Mouse (Mus musculus): ENCODE data around the gene Insl3. TPM values are rescaled to one million over a fixed set of nuclear protein-coding genes. Genes with fewer than 3 reads are reported as not detected.
A peak's percentile ranks its signal among the peaks of the same experiment; 100 is the strongest.

Insl3 gene
- polyA plus RNA-seq, 1 experiment from 2014 or later, result 1.5 TPM

GRCm38 (mm10) chr8:71665331-71666130 lies 23.5 kb upstream of the Insl3 start:
- Histone ChIP-seq H3K27ac (ENCODE audit: low read depth, low read length) (no peak overlapping the region), H3K9me3 (ENCODE audit: control insufficient read depth, low read length) (no peaks in the 10 kb centered on the region), H3K27me3 (replicated peaks; ENCODE audit: control insufficient read depth, insufficient read depth, low read length) (no peaks in the 10 kb centered on the region), H3K4me3 (ENCODE audit: low read length) (no peak overlapping the region), H3K4me1 (ENCODE audit: control insufficient read depth, insufficient read depth, low read depth, low read length) (peaks cover 30% of the 10 kb centered on the region), H3K9ac (ENCODE audit: low read depth, low read length) (no peak overlapping the region), H3K36me3 (ENCODE audit: control insufficient read depth, insufficient read depth, low read length) (peaks cover 15% of the 10 kb centered on the region), H3K4me2 (ENCODE audit: low read length) (peak overlapping the region; percentile 2; the same call in 1 of the 2 replicates)
- ATAC-seq, result no peak
- 8% methylated on average over 22 of the region's 22 CpGs for WGBS

- 25% methylated on average over 1 of the region's 1 CpGs for WGBS
- Histone ChIP-seq H3K9me3 (ENCODE audit: control insufficient read depth, low read length) (no peaks in the 10 kb centered on the region), H3K4me2 (ENCODE audit: low read length) (no peak overlapping the region; the same call in 1 of the 2 replicates), H3K4me3 (ENCODE audit: low read length) (no peak overlapping the region), H3K27me3 (replicated peaks; ENCODE audit: control insufficient read depth, insufficient read depth, low read length) (no peaks in the 10 kb centered on the region), H3K27ac (ENCODE audit: low read depth, low read length) (peak overlapping the region; percentile 62; the same call in 1 of the 2 replicates), H3K4me1 (ENCODE audit: control insufficient read depth, insufficient read depth, low read depth, low read length) (peaks cover 30% of the 10 kb centered on the region), H3K9ac (ENCODE audit: low read depth, low read length) (peak overlapping the region; percentile 28), H3K36me3 (ENCODE audit: control insufficient read depth, insufficient read depth, low read length) (peaks cover 15% of the 10 kb centered on the region)
- no peak for ATAC-seq
Observed at GRCm38 (mm10) chr8:71666855-71667254, 22.2 kb upstream of the Insl3 start.

GRCm38 (mm10) chr8:71667256-71667655 lies 21.8 kb upstream of the Insl3 start:
- Histone ChIP-seq H3K4me3 (ENCODE audit: low read length) (no peak overlapping the region), H3K36me3 (ENCODE audit: control insufficient read depth, insufficient read depth, low read length) (peaks cover 14% of the 10 kb centered on the region), H3K27me3 (replicated peaks; ENCODE audit: control insufficient read depth, insufficient read depth, low read length) (no peaks in the 10 kb centered on the region), H3K9ac (ENCODE audit: low read depth, low read length) (peak overlapping the region; percentile 28), H3K27ac (ENCODE audit: low read depth, low read length) (peak overlapping the region; percentile 62), H3K4me2 (ENCODE audit: low read length) (peak overlapping the region; percentile 11; the same call in 1 of the 2 replicates), H3K4me1 (ENCODE audit: control insufficient read depth, insufficient read depth, low read depth, low read length) (peaks cover 34% of the 10 kb centered on the region), H3K9me3 (ENCODE audit: control insufficient read depth, low read length) (no peaks in the 10 kb centered on the region)
- WGBS, result 36% methylated on average over 5 of the region's 5 CpGs
- ATAC-seq, result no peak

GRCm38 (mm10) chr8:71668220-71668975 lies 20.6 kb upstream of the Insl3 start:
- no peaks in the 10 kb centered on the region for H3K27me3 ChIP-seq (replicated peaks; ENCODE audit: control insufficient read depth, insufficient read depth, low read length)
- no peak overlapping the region for H3K27ac ChIP-seq (ENCODE audit: low read depth, low read length)
- H3K4me1 ChIP-seq (ENCODE audit: control insufficient read depth, insufficient read depth, low read depth, low read length), result peaks cover 36% of the 10 kb centered on the region
- H3K9ac ChIP-seq (ENCODE audit: low read depth, low read length), result peak overlapping the region; percentile 46
- WGBS, result 5% methylated on average over 21 of the region's 21 CpGs
- H3K4me3 ChIP-seq (ENCODE audit: low read length), result peak overlapping the region; percentile 0
- H3K9me3 ChIP-seq (ENCODE audit: control insufficient read depth, low read length), result no peaks in the 10 kb centered on the region
- H3K4me2 ChIP-seq (ENCODE audit: low read length), result peak overlapping the region; percentile 43
- ATAC-seq, result no peak
- peaks cover 6% of the 10 kb centered on the region; the same call in 1 of the 2 replicates for H3K36me3 ChIP-seq (ENCODE audit: control insufficient read depth, insufficient read depth, low read length)

- peak; percentile 29 for ATAC-seq
- peak overlapping the region; percentile 92 for H3K4me3 ChIP-seq (ENCODE audit: low read length)
- H3K36me3 ChIP-seq (ENCODE audit: control insufficient read depth, insufficient read depth, low read length), result no peaks in the 10 kb centered on the region
- no peaks in the 10 kb centered on the region for H3K27me3 ChIP-seq (replicated peaks; ENCODE audit: control insufficient read depth, insufficient read depth, low read length)
- H3K4me1 ChIP-seq (ENCODE audit: control insufficient read depth, insufficient read depth, low read depth, low read length), result peaks cover 36% of the 10 kb centered on the region
- H3K4me2 ChIP-seq (ENCODE audit: low read length), result peak overlapping the region; percentile 81
- peak overlapping the region; percentile 84 for H3K9ac ChIP-seq (ENCODE audit: low read depth, low read length)
- peak overlapping the region; percentile 94 for H3K27ac ChIP-seq (ENCODE audit: low read depth, low read length)
- WGBS, result 7% methylated on average over 12 of the region's 12 CpGs
- no peaks in the 10 kb centered on the region for H3K9me3 ChIP-seq (ENCODE audit: control insufficient read depth, low read length)
Observed at GRCm38 (mm10) chr8:71670198-71670597, 18.8 kb upstream of the Insl3 start.

GRCm38 (mm10) chr8:71670621-71671548 lies 18.1 kb upstream of the Insl3 start:
- Histone ChIP-seq H3K4me2 (ENCODE audit: low read length) (peak overlapping the region; percentile 81), H3K36me3 (ENCODE audit: control insufficient read depth, insufficient read depth, low read length) (no peaks in the 10 kb centered on the region), H3K27ac (ENCODE audit: low read depth, low read length) (peak overlapping the region; percentile 94), H3K9me3 (ENCODE audit: control insufficient read depth, low read length) (no peaks in the 10 kb centered on the region), H3K4me1 (ENCODE audit: control insufficient read depth, insufficient read depth, low read depth, low read length) (peaks cover 42% of the 10 kb centered on the region), H3K9ac (ENCODE audit: low read depth, low read length) (peak overlapping the region; percentile 84), H3K4me3 (ENCODE audit: low read length) (peak overlapping the region; percentile 92), H3K27me3 (replicated peaks; ENCODE audit: control insufficient read depth, insufficient read depth, low read length) (no peaks in the 10 kb centered on the region)
- peak; percentile 59 for ATAC-seq
- under 1% methylated on average over 56 of the region's 64 CpGs for WGBS

GRCm38 (mm10) chr8:71671549-71671965 lies 17.5 kb upstream of the Insl3 start, which contains the start of gene Unc13a:
Gene Unc13a (minus strand): TSS chr8:71671757.
- peak within 1 kb of the TSS; percentile 94 for H3K27ac ChIP-seq (ENCODE audit: low read depth, low read length)
- peak within 1 kb of the TSS; percentile 84 for H3K9ac ChIP-seq (ENCODE audit: low read depth, low read length)
- H3K9me3 ChIP-seq (ENCODE audit: control insufficient read depth, low read length), result no peaks in the 10 kb centered on the region
- WGBS, result 0% methylated on average over 37 of the region's 42 CpGs
- peak within 1 kb of the TSS; percentile 92 for H3K4me3 ChIP-seq (ENCODE audit: low read length)
- no peaks in the 10 kb centered on the region for H3K27me3 ChIP-seq (replicated peaks; ENCODE audit: control insufficient read depth, insufficient read depth, low read length)
- peak within 1 kb of the TSS; percentile 81 for H3K4me2 ChIP-seq (ENCODE audit: low read length)
- ATAC-seq, result peak; percentile 73
- H3K4me1 ChIP-seq (ENCODE audit: control insufficient read depth, insufficient read depth, low read depth, low read length), result peaks cover 42% of the 10 kb centered on the region
- H3K36me3 ChIP-seq (ENCODE audit: control insufficient read depth, insufficient read depth, low read length), result no peaks in the 10 kb centered on the region

GRCm38 (mm10) chr8:71672168-71672735 lies 16.8 kb upstream of the Insl3 start:
- ATAC-seq, result no peak
- Histone ChIP-seq H3K27me3 (replicated peaks; ENCODE audit: control insufficient read depth, insufficient read depth, low read length) (no peaks in the 10 kb centered on the region; the same call in 1 of the 2 replicates), H3K9me3 (ENCODE audit: control insufficient read depth, low read length) (no peaks in the 10 kb centered on the region), H3K4me3 (ENCODE audit: low read length) (peak overlapping the region; percentile 92), H3K9ac (ENCODE audit: low read depth, low read length) (peak overlapping the region; percentile 84), H3K36me3 (ENCODE audit: control insufficient read depth, insufficient read depth, low read length) (no peaks in the 10 kb centered on the region), H3K4me2 (ENCODE audit: low read length) (peak overlapping the region; percentile 81), H3K4me1 (ENCODE audit: control insufficient read depth, insufficient read depth, low read depth, low read length) (peaks cover 35% of the 10 kb centered on the region), H3K27ac (ENCODE audit: low read depth, low read length) (peak overlapping the region; percentile 86)
- WGBS, result 56% methylated on average over 6 of the region's 6 CpGs

Measured in hindbrain, embryonic 16.5 days (tissue).